Mouse (Mus musculus) macrophage (primary cell): Measurements from ENCODE around the gene Gm3238. TPM values are rescaled to one million over a fixed set of nuclear protein-coding genes. Genes with fewer than 3 reads are reported as not detected.
"Not testable (repeated sequence)": the region's sequence is repeated elsewhere in the genome, so short reads cannot be mapped to it uniquely, and the experiment has no call there.

Source experiments
- H3K27ac ChIP-seq: fragments of 350-480 bp; formaldehyde crosslinking; 2 replicates; pipeline ENCODE4 v1.9.0; 2021
- H3K36me3 ChIP-seq: fragments of 350-480 bp; formaldehyde crosslinking; 2 replicates; pipeline ENCODE4 v1.9.0; 2021; ENCODE audit errors: inconsistent target
- H3K4me3 ChIP-seq: fragments of 350-480 bp; formaldehyde crosslinking; 2 replicates; pipeline ENCODE4 v1.9.0; 2021; ENCODE audit errors: inconsistent target
- H3K79me2 ChIP-seq: fragments of 350-480 bp; formaldehyde crosslinking; 2 replicates; pipeline ENCODE4 v1.9.0; 2021; ENCODE audit errors: inconsistent target
- WGBS: methylation state at CpG from one replicate; pipeline ENCODE4 v1.1.7; 2026; ENCODE audit warnings: inconsistent platforms; ENCODE audit not compliant: missing documents; 5-methylcytosine and 5-hydroxymethylcytosine counted together
- polyA plus RNA-seq: library from polyadenylated mRNA; stranded (reverse); fragments of 250-400 nt; gene quantifications from 3 replicates; pipeline ENCODE4 v1.2.4, GENCODE M21; 2018; ENCODE audit warnings: inconsistent platforms

The Gm3238 gene
- polyA plus RNA-seq, 1 experiment from 2014 or later, result not detected

DNA sequence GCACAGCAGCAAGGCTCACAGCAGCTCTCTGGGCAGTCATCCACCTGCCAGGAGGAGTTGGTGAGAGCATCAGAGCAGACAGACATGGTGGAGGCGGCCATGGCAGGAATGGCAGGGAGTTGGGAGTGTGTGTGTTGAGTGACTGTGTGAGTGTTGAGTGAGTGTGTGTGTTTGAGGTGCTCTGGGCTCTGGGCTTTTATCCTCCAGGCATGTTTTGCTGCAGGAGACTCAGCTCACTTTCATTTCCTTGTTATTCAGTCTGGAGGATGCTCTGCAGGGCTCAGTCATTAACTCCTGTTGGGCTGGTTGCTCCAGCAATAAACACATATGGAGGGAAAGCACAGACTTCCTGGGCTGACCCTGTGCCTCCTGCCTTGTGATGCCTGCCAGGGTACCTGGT is 5.7 kb upstream of the Gm3238 start, which contains the start of gene Gm7138:
Gm7138 (minus strand) TSS at position 101 of the 400 bp plus-strand sequence.
- 80% methylated on average over 1 of the region's 1 CpGs for WGBS
- not testable (repeated sequence) for H3K79me2 ChIP-seq, H3K4me3 ChIP-seq, H3K36me3 ChIP-seq, H3K27ac ChIP-seq

GRCm38 (mm10) chr10:77772142-77772541 is 1.0 kb upstream of the Gm3238 start:
- not testable (repeated sequence) for H3K79me2 ChIP-seq, H3K4me3 ChIP-seq, H3K36me3 ChIP-seq, H3K27ac ChIP-seq
- no CpG with 5 or more reads among the region's 3 CpGs for WGBS

DNA sequence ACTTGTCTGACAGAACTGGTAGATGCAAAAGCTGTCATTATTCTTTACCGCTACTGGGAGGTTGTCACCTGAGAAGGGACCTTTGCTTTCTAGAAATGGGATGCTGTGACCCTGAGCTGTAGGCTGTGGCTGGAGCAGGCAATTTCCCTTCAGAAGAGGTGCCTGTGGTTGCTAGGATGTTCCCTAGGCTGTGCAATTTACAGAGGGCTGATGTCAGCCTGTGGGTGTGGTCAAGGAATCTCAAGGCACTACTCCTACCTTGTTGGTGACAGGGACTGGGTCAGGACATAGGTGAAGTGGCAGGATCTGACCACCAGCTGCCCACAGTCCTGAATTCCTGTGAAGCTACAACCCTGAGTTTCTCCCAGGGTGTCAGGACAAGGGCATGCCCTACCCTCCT is 1.4 kb downstream of the Gm3238 start:
- Histone ChIP-seq H3K27ac (no peak overlapping the region), H3K4me3 (no peak overlapping the region), H3K36me3 (no peaks in the 10 kb centered on the region), H3K79me2 (no peaks in the 10 kb centered on the region)
- WGBS, result 92% methylated on average over 1 of the region's 1 CpGs

DNA sequence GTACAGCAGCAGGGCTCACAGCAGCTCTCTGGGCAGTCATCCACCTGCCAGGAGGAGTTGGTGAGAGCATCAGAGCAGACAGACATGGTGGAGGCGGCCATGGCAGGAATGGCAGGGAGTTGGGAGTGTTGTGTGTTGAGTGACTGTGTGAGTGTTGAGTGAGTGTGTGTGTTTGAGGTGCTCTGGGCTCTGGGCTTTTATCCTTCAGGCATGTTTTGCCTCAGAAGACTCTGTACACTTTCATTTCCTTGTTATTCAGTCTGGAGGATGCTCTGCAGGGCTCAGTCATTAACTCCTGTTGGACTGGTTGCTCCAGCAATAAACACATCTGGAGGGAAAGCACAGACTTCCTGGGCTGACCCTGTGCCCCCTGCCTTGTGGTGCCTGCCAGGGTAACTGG is 11.5 kb downstream of the Gm3238 start, which contains the start of gene Gm3233:
Gm3233 (minus strand) TSS at position 101 of the 400 bp plus-strand sequence.
- not testable (repeated sequence) for H3K4me3 ChIP-seq, H3K27ac ChIP-seq
- no CpG with 5 or more reads among the region's 1 CpGs for WGBS

GRCm38 (mm10) chr10:77753448-77753847 is 17.7 kb downstream of the Gm3238 start:
- Histone ChIP-seq H3K79me2 (no peaks in the 10 kb centered on the region), H3K27ac (no peak overlapping the region), H3K4me3 (no peak overlapping the region), H3K36me3 (no peaks in the 10 kb centered on the region)

More for the DNA sequence above, 11.5 kb downstream of the Gm3238 start, which contains the start of gene Gm3233:
- not testable (repeated sequence) for H3K36me3 ChIP-seq, H3K79me2 ChIP-seq

DNA sequence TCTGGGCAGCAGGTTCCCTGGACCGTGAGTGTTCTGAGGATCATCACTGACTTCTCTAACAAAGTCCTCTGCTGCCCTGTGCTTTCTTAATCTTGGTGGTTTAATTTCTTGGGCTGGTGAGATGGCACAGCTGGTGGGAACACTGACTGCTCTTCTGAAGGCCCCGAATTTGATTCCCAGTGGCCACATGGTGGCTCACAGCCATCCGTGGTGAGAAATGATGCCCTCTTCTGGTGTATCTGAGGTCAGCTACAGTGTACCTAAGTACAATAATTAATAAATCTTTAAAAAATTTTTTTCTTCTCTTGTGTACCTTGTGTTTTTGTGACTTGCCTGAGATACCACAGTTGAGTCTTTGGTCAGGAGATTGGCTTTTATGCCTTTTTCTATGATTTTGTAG is 18.8 kb downstream of the Gm3238 start:
- not testable (repeated sequence) for H3K36me3 ChIP-seq, H3K79me2 ChIP-seq, H3K4me3 ChIP-seq, H3K27ac ChIP-seq
- WGBS, result 57% methylated on average over 3 of the region's 3 CpGs

GRCm38 (mm10) chr10:77751254-77751653 is 19.9 kb downstream of the Gm3238 start, which contains the start of gene Gm9736:
Gene Gm9736, minus strand, starts transcription at chr10:77751354.
- H3K4me3 ChIP-seq, result not testable (repeated sequence)
- 75% methylated on average over 1 of the region's 1 CpGs for WGBS

DNA sequence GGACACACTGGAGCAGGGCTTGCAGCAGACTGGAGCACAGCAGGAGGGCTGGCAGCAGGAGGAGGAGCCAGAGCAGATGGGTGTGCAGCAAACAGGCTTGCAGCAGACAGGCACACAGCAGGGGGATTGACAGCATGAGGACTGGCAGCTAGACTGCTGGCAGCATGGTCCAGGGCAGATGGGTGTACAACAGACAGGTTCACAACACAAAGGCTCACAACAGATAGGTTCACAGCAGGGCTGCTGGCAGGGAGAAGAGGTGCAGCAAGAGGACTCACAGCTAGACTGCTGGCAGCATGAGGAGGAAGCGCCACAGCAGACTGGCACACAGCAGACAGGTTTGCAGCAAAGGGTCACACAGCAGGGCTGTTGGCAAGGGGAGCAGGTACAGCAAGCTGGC is 20.4 kb downstream of the Gm3238 start:
- not testable (repeated sequence) for H3K4me3 ChIP-seq, H3K79me2 ChIP-seq, H3K36me3 ChIP-seq, H3K27ac ChIP-seq
- WGBS, result 75% methylated on average over 1 of the region's 1 CpGs

More at GRCm38 (mm10) chr10:77751254-77751653, 19.9 kb downstream of the Gm3238 start, which contains the start of gene Gm9736:
- H3K36me3 ChIP-seq, H3K79me2 ChIP-seq, H3K27ac ChIP-seq: not testable (repeated sequence)

DNA sequence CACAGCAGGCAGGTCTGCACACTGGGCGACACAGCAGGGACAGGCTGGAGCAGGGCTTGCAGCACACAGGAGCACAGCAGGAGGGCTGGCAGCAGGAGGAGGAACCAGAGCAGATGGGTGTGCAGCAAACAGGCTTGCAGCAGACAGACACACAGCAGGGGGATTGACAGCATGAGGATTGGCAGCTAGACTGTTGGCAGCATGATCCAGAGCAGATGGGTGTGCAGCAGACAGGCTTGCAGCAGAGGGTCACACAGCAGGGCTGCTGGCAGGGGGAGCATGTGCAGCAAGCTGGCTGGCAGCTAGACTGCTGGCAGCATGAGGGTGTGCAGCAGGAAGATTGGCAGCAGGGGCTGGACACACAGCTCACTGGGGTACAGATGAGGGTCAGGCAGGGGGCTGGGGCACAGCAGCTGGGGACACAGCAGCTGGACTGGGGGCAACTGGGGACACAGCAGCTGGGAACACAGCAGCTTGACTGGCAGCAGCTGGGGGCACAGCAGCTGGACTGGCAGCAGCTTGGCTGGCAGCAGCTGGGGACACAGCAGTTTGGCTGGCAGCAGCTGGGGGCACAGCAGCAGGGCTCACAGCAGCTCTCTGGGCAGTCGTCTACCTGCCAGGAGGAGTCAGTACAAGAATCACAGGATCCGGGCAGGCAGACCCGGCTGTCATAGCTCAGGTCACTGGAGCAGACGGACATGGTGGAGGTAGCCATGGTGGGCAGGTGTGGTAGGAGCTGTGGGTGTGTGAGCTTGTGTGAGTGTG is 29.0 kb downstream of the Gm3238 start, which contains the start of gene Gm18596:
Gm18596 (minus strand) TSS at position 715 of the 765 bp plus-strand sequence.
- H3K4me3 ChIP-seq, H3K79me2 ChIP-seq, H3K36me3 ChIP-seq, H3K27ac ChIP-seq: not testable (repeated sequence)
- WGBS, result 87% methylated on average over 4 of the region's 5 CpGs

DNA sequence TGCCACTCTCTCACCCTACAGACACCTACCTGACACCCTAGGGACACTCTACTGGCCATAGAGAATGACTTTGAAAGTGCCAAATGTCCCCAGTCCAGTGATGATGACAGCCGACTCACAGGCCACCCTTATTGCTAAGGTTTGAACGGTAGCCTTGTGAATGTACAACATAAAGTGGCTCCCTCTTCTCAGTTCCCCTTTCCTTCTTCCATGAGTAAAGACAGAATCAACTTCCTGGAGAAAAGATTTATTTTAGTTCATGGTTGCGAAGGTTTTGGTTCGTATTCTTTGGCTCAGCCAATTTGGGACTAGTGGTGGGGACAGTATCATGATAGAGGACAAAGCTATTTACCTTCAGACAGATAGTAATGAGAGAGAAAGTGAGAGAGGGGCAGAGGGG is 32.2 kb downstream of the Gm3238 start:
- no peaks in the 10 kb centered on the region for H3K79me2 ChIP-seq

DNA sequence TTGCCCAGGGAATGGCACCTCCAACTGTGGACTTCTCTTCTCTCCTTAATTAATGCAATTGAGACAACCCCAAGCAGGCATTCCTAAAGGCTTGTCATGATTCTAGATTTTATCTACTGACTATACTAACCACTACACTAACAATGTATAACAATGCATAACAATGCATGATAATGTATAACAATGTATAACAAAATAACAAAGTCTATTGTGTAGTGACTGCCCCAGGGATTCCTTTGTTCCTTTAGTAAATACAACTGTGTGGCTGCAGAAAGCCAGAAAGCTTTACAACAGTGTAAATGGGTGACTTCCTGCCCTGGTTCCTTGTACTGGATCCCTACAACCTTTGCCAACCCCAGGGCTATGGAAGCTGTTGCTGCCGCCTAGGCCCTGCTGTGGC is 35.2 kb downstream of the Gm3238 start:
- WGBS, result 100% methylated on average over 1 of the region's 1 CpGs

More for the DNA sequence above, 32.2 kb downstream of the Gm3238 start:
- H3K36me3 ChIP-seq, result no peaks in the 10 kb centered on the region
- no peak overlapping the region for H3K27ac ChIP-seq
- 49% methylated on average over 4 of the region's 4 CpGs for WGBS
- no peak overlapping the region for H3K4me3 ChIP-seq

GRCm38 (mm10) chr10:77729241-77729640 is 41.9 kb downstream of the Gm3238 start:
- Histone ChIP-seq H3K27ac (no peak overlapping the region), H3K79me2 (no peaks in the 10 kb centered on the region), H3K36me3 (no peaks in the 10 kb centered on the region), H3K4me3 (no peak overlapping the region)
- WGBS, result 69% methylated on average over 4 of the region's 4 CpGs

More for the DNA sequence above, 35.2 kb downstream of the Gm3238 start:
- Histone ChIP-seq H3K36me3 (no peaks in the 10 kb centered on the region), H3K27ac (no peak overlapping the region), H3K79me2 (no peaks in the 10 kb centered on the region), H3K4me3 (no peak overlapping the region)

GRCm38 (mm10) chr10:77728280-77728679 is 42.8 kb downstream of the Gm3238 start:
- no peaks in the 10 kb centered on the region for H3K79me2 ChIP-seq
- H3K27ac ChIP-seq, result no peak overlapping the region
- H3K36me3 ChIP-seq, result no peaks in the 10 kb centered on the region
- H3K4me3 ChIP-seq, result no peak overlapping the region
- WGBS, result 83% methylated on average over 4 of the region's 4 CpGs

DNA sequence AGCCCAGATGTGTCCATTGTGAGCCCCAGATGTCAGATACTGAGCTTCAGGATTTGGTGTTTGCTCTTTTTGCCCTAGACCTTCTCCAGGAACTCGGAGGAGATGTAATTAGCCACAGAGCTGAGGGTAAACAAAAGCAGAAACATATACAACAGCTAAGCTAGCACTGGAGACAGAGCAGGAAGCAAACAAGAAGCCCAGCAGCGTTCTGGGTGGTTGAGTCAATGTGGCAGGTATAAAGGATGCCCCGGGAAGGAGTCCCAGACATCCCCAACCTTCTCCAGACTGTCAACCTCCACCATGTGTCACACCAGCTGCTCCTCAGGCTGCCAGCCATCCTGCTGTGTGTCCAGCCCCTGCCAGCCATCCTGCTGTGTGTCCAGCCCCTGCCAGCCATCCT is 44.9 kb downstream of the Gm3238 start, which contains the start of gene Gm10100:
Gm10100 (plus strand) TSS at position 301 of the 400 bp plus-strand sequence.
- no peaks in the 10 kb centered on the region for H3K36me3 ChIP-seq
- H3K79me2 ChIP-seq, result no peaks in the 10 kb centered on the region
- H3K27ac ChIP-seq, result no peak within 1 kb of the TSS
- no peak within 1 kb of the TSS for H3K4me3 ChIP-seq
- WGBS, result 23% methylated on average over 3 of the region's 3 CpGs

GRCm38 (mm10) chr10:77724855-77725254 is 46.3 kb downstream of the Gm3238 start:
- Histone ChIP-seq H3K4me3 (no peak overlapping the region), H3K27ac (no peak overlapping the region), H3K36me3 (no peaks in the 10 kb centered on the region), H3K79me2 (no peaks in the 10 kb centered on the region)
- WGBS, result 77% methylated on average over 8 of the region's 8 CpGs
